Mouse (Mus musculus): ENCODE measurements around the gene Dlg2. TPM values are rescaled to one million over a fixed set of nuclear protein-coding genes. Genes with fewer than 3 reads are reported as not detected.

Gene Dlg2
- polyA plus RNA-seq, 1 experiment from 2014 or later = 1.1 TPM

- H3K36me3 ChIP-seq (ENCODE audit: control insufficient read depth, insufficient read depth, low read length) = no peaks in the 10 kb centered on the region
- H3K4me1 ChIP-seq (replicated peaks; ENCODE audit: control insufficient read depth, insufficient read depth, low read length) = no peaks in the 10 kb centered on the region
- no peaks in the 10 kb centered on the region for H3K27me3 ChIP-seq (ENCODE audit: control insufficient read depth, insufficient read depth, low read depth, low read length)
- no peak overlapping the region for H3K9ac ChIP-seq (ENCODE audit: low read length)
- no peak for ATAC-seq (ENCODE audit: low read depth)
- H3K9me3 ChIP-seq (ENCODE audit: control insufficient read depth, low read length) = no peaks in the 10 kb centered on the region
- 88% methylated on average over 2 of the region's 2 CpGs for WGBS
- H3K4me2 ChIP-seq (ENCODE audit: low read depth, low read length) = no peak overlapping the region
- no peak overlapping the region for H3K4me3 ChIP-seq (ENCODE audit: low read length)
- no peak overlapping the region for H3K27ac ChIP-seq (ENCODE audit: low read length)
Measured at GRCm38 (mm10) chr7:91570969-91571368, 1094.5 kb downstream of the Dlg2 start.

GRCm38 (mm10) chr7:91572666-91573065, 1096.2 kb downstream of the Dlg2 start:
- Histone ChIP-seq H3K27ac (ENCODE audit: low read length) (no peak overlapping the region), H3K4me1 (replicated peaks; ENCODE audit: control insufficient read depth, insufficient read depth, low read length) (no peaks in the 10 kb centered on the region), H3K27me3 (ENCODE audit: control insufficient read depth, insufficient read depth, low read depth, low read length) (no peaks in the 10 kb centered on the region), H3K9ac (ENCODE audit: low read length) (no peak overlapping the region), H3K4me3 (ENCODE audit: low read length) (no peak overlapping the region), H3K9me3 (ENCODE audit: control insufficient read depth, low read length) (no peaks in the 10 kb centered on the region), H3K4me2 (ENCODE audit: low read depth, low read length) (no peak overlapping the region), H3K36me3 (ENCODE audit: control insufficient read depth, insufficient read depth, low read length) (no peaks in the 10 kb centered on the region)
- ATAC-seq (ENCODE audit: low read depth) = no peak
- 53% methylated on average over 2 of the region's 2 CpGs for WGBS

- no peaks in the 10 kb centered on the region for H3K4me1 ChIP-seq (replicated peaks; ENCODE audit: control insufficient read depth, insufficient read depth, low read length)
- H3K36me3 ChIP-seq (ENCODE audit: control insufficient read depth, insufficient read depth, low read length) = no peaks in the 10 kb centered on the region
- H3K27ac ChIP-seq (ENCODE audit: low read length) = no peak overlapping the region
- H3K27me3 ChIP-seq (ENCODE audit: control insufficient read depth, insufficient read depth, low read depth, low read length) = no peaks in the 10 kb centered on the region
- H3K4me3 ChIP-seq (ENCODE audit: low read length) = no peak overlapping the region
- no peaks in the 10 kb centered on the region for H3K9me3 ChIP-seq (ENCODE audit: control insufficient read depth, low read length)
- no peak overlapping the region for H3K4me2 ChIP-seq (ENCODE audit: low read depth, low read length)
- no peak overlapping the region for H3K9ac ChIP-seq (ENCODE audit: low read length)
- ATAC-seq (ENCODE audit: low read depth) = no peak
Measured at GRCm38 (mm10) chr7:91573321-91573720, 1096.8 kb downstream of the Dlg2 start.

GRCm38 (mm10) chr7:91576216-91576615, 1099.7 kb downstream of the Dlg2 start:
- WGBS = 75% methylated on average over 6 of the region's 6 CpGs
- no peak for ATAC-seq (ENCODE audit: low read depth)

GRCm38 (mm10) chr7:91582203-91582602, 1105.7 kb downstream of the Dlg2 start:
- no peak overlapping the region for H3K9ac ChIP-seq (ENCODE audit: low read length)
- H3K9me3 ChIP-seq (ENCODE audit: control insufficient read depth, low read length) = no peaks in the 10 kb centered on the region
- no peaks in the 10 kb centered on the region for H3K27me3 ChIP-seq (ENCODE audit: control insufficient read depth, insufficient read depth, low read depth, low read length)
- H3K4me2 ChIP-seq (ENCODE audit: low read depth, low read length) = no peak overlapping the region
- H3K36me3 ChIP-seq (ENCODE audit: control insufficient read depth, insufficient read depth, low read length) = no peaks in the 10 kb centered on the region
- H3K4me1 ChIP-seq (replicated peaks; ENCODE audit: control insufficient read depth, insufficient read depth, low read length) = no peaks in the 10 kb centered on the region
- 58% methylated on average over 2 of the region's 2 CpGs for WGBS
- no peak overlapping the region for H3K27ac ChIP-seq (ENCODE audit: low read length)
- no peak for ATAC-seq (ENCODE audit: low read depth)
- H3K4me3 ChIP-seq (ENCODE audit: low read length) = no peak overlapping the region

More at GRCm38 (mm10) chr7:91576216-91576615, 1099.7 kb downstream of the Dlg2 start:
- H3K4me2 ChIP-seq (ENCODE audit: low read depth, low read length) = no peak overlapping the region
- no peak overlapping the region for H3K9ac ChIP-seq (ENCODE audit: low read length)
- H3K4me3 ChIP-seq (ENCODE audit: low read length) = no peak overlapping the region
- no peak overlapping the region for H3K27ac ChIP-seq (ENCODE audit: low read length)
- no peaks in the 10 kb centered on the region for H3K4me1 ChIP-seq (replicated peaks; ENCODE audit: control insufficient read depth, insufficient read depth, low read length)
- no peaks in the 10 kb centered on the region for H3K36me3 ChIP-seq (ENCODE audit: control insufficient read depth, insufficient read depth, low read length)
- no peaks in the 10 kb centered on the region for H3K27me3 ChIP-seq (ENCODE audit: control insufficient read depth, insufficient read depth, low read depth, low read length)
- no peaks in the 10 kb centered on the region for H3K9me3 ChIP-seq (ENCODE audit: control insufficient read depth, low read length)

- WGBS = 41% methylated on average over 1 of the region's 1 CpGs
- Histone ChIP-seq H3K36me3 (ENCODE audit: control insufficient read depth, insufficient read depth, low read length) (no peaks in the 10 kb centered on the region), H3K9ac (ENCODE audit: low read length) (no peak overlapping the region), H3K27ac (ENCODE audit: low read length) (no peak overlapping the region), H3K4me1 (replicated peaks; ENCODE audit: control insufficient read depth, insufficient read depth, low read length) (no peaks in the 10 kb centered on the region), H3K27me3 (ENCODE audit: control insufficient read depth, insufficient read depth, low read depth, low read length) (no peaks in the 10 kb centered on the region), H3K4me2 (ENCODE audit: low read depth, low read length) (no peak overlapping the region), H3K9me3 (ENCODE audit: control insufficient read depth, low read length) (no peaks in the 10 kb centered on the region), H3K4me3 (ENCODE audit: low read length) (no peak overlapping the region)
- ATAC-seq (ENCODE audit: low read depth) = no peak
Measured at GRCm38 (mm10) chr7:91583566-91583965, 1107.1 kb downstream of the Dlg2 start.

GRCm38 (mm10) chr7:91591261-91592170, 1115.0 kb downstream of the Dlg2 start:
- H3K27me3 ChIP-seq (ENCODE audit: control insufficient read depth, insufficient read depth, low read depth, low read length) = no peaks in the 10 kb centered on the region
- H3K36me3 ChIP-seq (ENCODE audit: control insufficient read depth, insufficient read depth, low read length) = no peaks in the 10 kb centered on the region
- H3K4me2 ChIP-seq (ENCODE audit: low read depth, low read length) = no peak overlapping the region
- 71% methylated on average over 5 of the region's 5 CpGs for WGBS
- no peak overlapping the region for H3K4me3 ChIP-seq (ENCODE audit: low read length)
- H3K9ac ChIP-seq (ENCODE audit: low read length) = no peak overlapping the region
- H3K9me3 ChIP-seq (ENCODE audit: control insufficient read depth, low read length) = no peaks in the 10 kb centered on the region
- ATAC-seq (ENCODE audit: low read depth) = no peak
- H3K4me1 ChIP-seq (replicated peaks; ENCODE audit: control insufficient read depth, insufficient read depth, low read length) = no peaks in the 10 kb centered on the region
- no peak overlapping the region for H3K27ac ChIP-seq (ENCODE audit: low read length)

- no peak overlapping the region for H3K4me3 ChIP-seq (ENCODE audit: low read length)
- ATAC-seq (ENCODE audit: low read depth) = no peak
- no peak overlapping the region for H3K9ac ChIP-seq (ENCODE audit: low read length)
- WGBS = 53% methylated on average over 4 of the region's 4 CpGs
- no peaks in the 10 kb centered on the region for H3K9me3 ChIP-seq (ENCODE audit: control insufficient read depth, low read length)
- H3K27me3 ChIP-seq (ENCODE audit: control insufficient read depth, insufficient read depth, low read depth, low read length) = no peaks in the 10 kb centered on the region
- no peak overlapping the region for H3K4me2 ChIP-seq (ENCODE audit: low read depth, low read length)
- no peaks in the 10 kb centered on the region for H3K4me1 ChIP-seq (replicated peaks; ENCODE audit: control insufficient read depth, insufficient read depth, low read length)
- H3K27ac ChIP-seq (ENCODE audit: low read length) = no peak overlapping the region
- H3K36me3 ChIP-seq (ENCODE audit: control insufficient read depth, insufficient read depth, low read length) = no peaks in the 10 kb centered on the region
Measured at GRCm38 (mm10) chr7:91598549-91598948, 1122.1 kb downstream of the Dlg2 start.

- Histone ChIP-seq H3K9ac (ENCODE audit: low read length) (no peak overlapping the region), H3K9me3 (ENCODE audit: control insufficient read depth, low read length) (no peaks in the 10 kb centered on the region), H3K4me2 (ENCODE audit: low read depth, low read length) (no peak overlapping the region), H3K4me1 (replicated peaks; ENCODE audit: control insufficient read depth, insufficient read depth, low read length) (no peaks in the 10 kb centered on the region), H3K4me3 (ENCODE audit: low read length) (no peak overlapping the region), H3K36me3 (ENCODE audit: control insufficient read depth, insufficient read depth, low read length) (no peaks in the 10 kb centered on the region), H3K27ac (ENCODE audit: low read length) (no peak overlapping the region), H3K27me3 (ENCODE audit: control insufficient read depth, insufficient read depth, low read depth, low read length) (no peaks in the 10 kb centered on the region)
- ATAC-seq (ENCODE audit: low read depth) = no peak
Measured at GRCm38 (mm10) chr7:91601307-91601706, 1124.8 kb downstream of the Dlg2 start.
